Mouse (Mus musculus): ENCODE measurements at regions not wholly inside any gene's neighbourhood (a gene's known extent, or its start where the extent isn't known, plus 50 kb on each side); places are given as distances from the start of the nearest gene placed in this dataset.
"Not testable (repeated sequence)": the region's sequence is repeated elsewhere in the genome, so short reads cannot be mapped to it uniquely, and the experiment has no call there.

DNA sequence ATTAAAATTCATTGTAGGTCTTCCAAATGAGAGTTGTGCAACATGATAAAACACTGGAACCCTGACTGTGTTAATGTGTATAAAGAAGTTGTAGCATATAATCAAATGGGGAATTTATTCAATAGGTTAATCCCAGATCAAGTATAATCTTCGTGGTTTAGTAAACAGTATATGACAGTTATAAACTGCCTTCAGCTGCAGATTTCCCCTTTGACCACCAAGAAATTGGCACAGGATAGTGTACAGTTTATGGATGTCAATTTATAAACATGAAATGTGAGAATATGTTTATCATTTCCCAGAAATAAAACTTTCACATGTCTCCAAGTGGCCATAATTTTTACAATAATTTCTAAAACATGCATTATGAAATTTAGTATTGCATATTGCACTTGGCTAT lies 615.3 kb upstream of the Adamts5 start:
- H3K4me3 ChIP-seq (replicated peaks): no peak overlapping the region
- 28% methylated on average over 1 of the region's 1 CpGs for WGBS (ENCODE audit: insufficient replicate concordance)
- no peaks in the 10 kb centered on the region for H3K27me3 ChIP-seq
- H3K9ac ChIP-seq: no peak overlapping the region
- no peak overlapping the region for H3K4me2 ChIP-seq
- H3K4me1 ChIP-seq (replicated peaks): no peaks in the 10 kb centered on the region
- no peak for ATAC-seq (ENCODE audit: insufficient read depth)
- H3K27ac ChIP-seq (replicated peaks): no peak overlapping the region
- H3K9me3 ChIP-seq (replicated peaks): no peaks in the 10 kb centered on the region
- H3K36me3 ChIP-seq (replicated peaks): no peaks in the 10 kb centered on the region

- no peak for ATAC-seq (ENCODE audit: insufficient read depth)
- no peak overlapping the region for H3K27ac ChIP-seq (replicated peaks)
- no peaks in the 10 kb centered on the region for H3K4me1 ChIP-seq (replicated peaks)
- no peak overlapping the region for H3K4me2 ChIP-seq
- no peaks in the 10 kb centered on the region for H3K27me3 ChIP-seq
- 62% methylated on average over 3 of the region's 3 CpGs for WGBS (ENCODE audit: insufficient replicate concordance)
- H3K36me3 ChIP-seq (replicated peaks): no peaks in the 10 kb centered on the region
- no peak overlapping the region for H3K4me3 ChIP-seq (replicated peaks)
- H3K9ac ChIP-seq: no peak overlapping the region
- no peaks in the 10 kb centered on the region for H3K9me3 ChIP-seq (replicated peaks)
Measured at GRCm38 (mm10) chr16:86516144-86516543, 614.5 kb upstream of the Adamts5 start.

GRCm38 (mm10) chr16:86501074-86501952 lies 599.7 kb upstream of the Adamts5 start:
- ATAC-seq (ENCODE audit: insufficient read depth): no peak
- 41% methylated on average over 3 of the region's 3 CpGs for WGBS (ENCODE audit: insufficient replicate concordance)
- no peaks in the 10 kb centered on the region for H3K9me3 ChIP-seq (replicated peaks)

DNA sequence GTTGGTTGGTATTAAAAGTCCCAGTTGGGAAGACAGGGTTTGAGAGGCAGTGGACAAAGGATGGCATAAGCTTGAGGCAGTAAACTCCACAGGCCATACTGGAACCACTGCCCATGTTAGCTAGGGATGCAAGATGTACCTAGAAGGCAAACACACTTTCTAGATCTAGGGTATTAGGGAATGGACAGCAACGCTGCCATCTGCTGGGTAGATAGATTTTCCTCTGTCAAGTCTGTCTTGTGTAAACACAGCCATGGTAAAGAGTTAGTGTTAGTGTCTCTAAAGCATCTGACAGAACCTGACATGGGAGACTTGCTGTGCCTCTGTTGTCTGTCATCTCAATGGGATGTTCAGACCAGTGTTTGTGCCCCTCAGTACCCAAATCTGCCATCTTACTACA lies 573.5 kb upstream of the Adamts5 start:
- H3K4me3 ChIP-seq (replicated peaks): no peak overlapping the region
- no peaks in the 10 kb centered on the region for H3K9me3 ChIP-seq (replicated peaks)
- H3K36me3 ChIP-seq (replicated peaks): no peaks in the 10 kb centered on the region
- WGBS (ENCODE audit: insufficient replicate concordance): 47% methylated on average over 1 of the region's 1 CpGs
- no peak overlapping the region for H3K4me2 ChIP-seq
- H3K27me3 ChIP-seq: no peaks in the 10 kb centered on the region
- H3K4me1 ChIP-seq (replicated peaks): no peaks in the 10 kb centered on the region
- no peak overlapping the region for H3K9ac ChIP-seq
- ATAC-seq (ENCODE audit: insufficient read depth): no peak
- H3K27ac ChIP-seq (replicated peaks): no peak overlapping the region

More at GRCm38 (mm10) chr16:86501074-86501952, 599.7 kb upstream of the Adamts5 start:
- H3K4me3 ChIP-seq (replicated peaks): no peak overlapping the region
- H3K4me1 ChIP-seq (replicated peaks): no peaks in the 10 kb centered on the region
- H3K9ac ChIP-seq: no peak overlapping the region
- H3K27ac ChIP-seq (replicated peaks): no peak overlapping the region
- no peak overlapping the region for H3K4me2 ChIP-seq
- no peaks in the 10 kb centered on the region for H3K36me3 ChIP-seq (replicated peaks)
- H3K27me3 ChIP-seq: no peaks in the 10 kb centered on the region

DNA sequence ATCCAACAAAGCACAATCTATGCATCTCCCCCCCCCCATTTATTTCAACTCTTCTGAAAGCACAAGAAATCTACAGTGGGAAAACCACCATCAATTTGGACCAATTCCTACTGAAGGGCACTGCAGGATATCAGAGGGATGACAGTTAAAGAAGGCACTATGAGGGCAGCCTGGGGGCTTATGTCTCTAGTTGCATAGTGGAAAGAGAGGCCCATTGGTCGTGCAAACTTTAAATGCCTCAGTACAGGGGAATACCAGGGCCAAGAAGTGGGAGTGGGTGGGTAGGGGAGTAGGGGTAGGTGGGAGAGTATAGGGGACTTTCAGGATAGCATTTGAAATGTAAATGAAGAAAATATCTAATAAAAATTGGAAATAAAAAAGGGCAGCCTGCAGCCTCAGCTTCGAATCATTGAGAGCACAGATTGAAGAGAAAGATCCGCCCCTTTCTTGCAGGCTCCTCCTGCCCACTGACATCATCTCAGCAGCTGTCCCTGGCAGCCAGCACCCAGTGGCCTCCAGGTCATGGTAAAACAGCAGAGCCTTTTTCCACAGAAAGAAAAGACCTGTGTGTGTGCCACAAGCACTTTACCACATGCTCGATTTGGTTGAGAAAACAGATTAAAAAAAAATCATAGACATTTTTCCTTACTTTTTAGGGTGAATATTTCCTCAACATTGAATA lies 571.6 kb upstream of the Adamts5 start:
- WGBS (ENCODE audit: insufficient replicate concordance): 46% methylated on average over 4 of the region's 4 CpGs
- Histone ChIP-seq H3K4me2 (no peak overlapping the region), H3K9me3 (replicated peaks) (no peaks in the 10 kb centered on the region), H3K27ac (replicated peaks) (no peak overlapping the region), H3K27me3 (no peaks in the 10 kb centered on the region), H3K4me1 (replicated peaks) (no peaks in the 10 kb centered on the region), H3K9ac (no peak overlapping the region), H3K36me3 (replicated peaks) (no peaks in the 10 kb centered on the region), H3K4me3 (replicated peaks) (no peak overlapping the region)
- ATAC-seq (ENCODE audit: insufficient read depth): no peak

DNA sequence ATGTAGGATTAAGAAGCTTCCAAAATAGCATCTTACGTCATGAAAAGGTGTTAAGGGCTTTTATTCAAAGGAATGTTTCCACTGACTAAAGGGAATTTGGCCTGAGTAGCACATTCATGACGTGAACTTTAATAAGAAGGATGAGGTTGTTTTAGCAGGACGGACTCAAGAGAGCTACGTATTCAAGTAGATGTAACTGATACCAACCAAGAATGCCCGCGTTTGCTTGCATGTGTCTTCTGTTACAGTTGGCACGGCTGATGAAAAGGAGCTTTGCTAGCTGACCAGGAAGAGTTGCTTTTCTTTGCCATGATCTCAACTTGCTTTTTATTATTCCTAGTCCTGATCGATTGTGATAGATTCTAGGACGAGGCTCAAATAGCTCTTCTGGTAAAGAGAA lies 559.4 kb upstream of the Adamts5 start:
- Histone ChIP-seq H3K4me3 (replicated peaks) (no peak overlapping the region), H3K9ac (no peak overlapping the region), H3K27me3 (no peaks in the 10 kb centered on the region), H3K27ac (replicated peaks) (no peak overlapping the region), H3K9me3 (replicated peaks) (no peaks in the 10 kb centered on the region), H3K4me1 (replicated peaks) (no peaks in the 10 kb centered on the region), H3K36me3 (replicated peaks) (no peaks in the 10 kb centered on the region), H3K4me2 (no peak overlapping the region)
- 66% methylated on average over 9 of the region's 9 CpGs for WGBS (ENCODE audit: insufficient replicate concordance)
- no peak for ATAC-seq (ENCODE audit: insufficient read depth)

DNA sequence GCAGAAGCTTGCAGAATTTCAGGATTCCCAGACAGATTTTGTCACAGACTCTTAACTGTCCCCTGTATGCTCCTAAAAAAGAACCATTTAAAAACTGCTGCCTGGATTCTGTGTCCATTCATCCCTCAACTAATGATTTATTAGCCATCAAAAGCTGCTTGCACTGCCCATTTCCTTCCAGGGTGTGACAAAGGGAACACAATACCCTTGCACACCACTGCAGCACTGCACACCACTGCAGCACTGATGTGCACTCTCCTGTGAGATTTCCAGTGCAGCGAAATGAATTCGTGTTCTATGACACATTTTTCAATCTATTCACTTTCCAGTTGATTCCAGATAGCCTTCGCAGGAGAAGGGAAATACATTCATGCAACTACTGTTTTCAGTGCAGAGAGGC lies 555.0 kb upstream of the Adamts5 start:
- Histone ChIP-seq H3K4me3 (replicated peaks) (no peak overlapping the region), H3K27ac (replicated peaks) (no peak overlapping the region), H3K36me3 (replicated peaks) (no peaks in the 10 kb centered on the region), H3K9me3 (replicated peaks) (no peaks in the 10 kb centered on the region), H3K9ac (no peak overlapping the region), H3K4me2 (no peak overlapping the region), H3K4me1 (replicated peaks) (no peaks in the 10 kb centered on the region), H3K27me3 (no peaks in the 10 kb centered on the region)
- 47% methylated on average over 3 of the region's 3 CpGs for WGBS (ENCODE audit: insufficient replicate concordance)
- no peak for ATAC-seq (ENCODE audit: insufficient read depth)

- Histone ChIP-seq H3K4me3 (replicated peaks) (no peak overlapping the region), H3K4me2 (no peak overlapping the region), H3K9me3 (replicated peaks) (no peaks in the 10 kb centered on the region), H3K27ac (replicated peaks) (no peak overlapping the region), H3K36me3 (replicated peaks) (no peaks in the 10 kb centered on the region), H3K4me1 (replicated peaks) (no peaks in the 10 kb centered on the region), H3K9ac (no peak overlapping the region), H3K27me3 (no peaks in the 10 kb centered on the region)
- no peak for ATAC-seq (ENCODE audit: insufficient read depth)
- 33% methylated on average over 3 of the region's 3 CpGs for WGBS (ENCODE audit: insufficient replicate concordance)
Measured at GRCm38 (mm10) chr16:86454810-86455209, 553.2 kb upstream of the Adamts5 start.

DNA sequence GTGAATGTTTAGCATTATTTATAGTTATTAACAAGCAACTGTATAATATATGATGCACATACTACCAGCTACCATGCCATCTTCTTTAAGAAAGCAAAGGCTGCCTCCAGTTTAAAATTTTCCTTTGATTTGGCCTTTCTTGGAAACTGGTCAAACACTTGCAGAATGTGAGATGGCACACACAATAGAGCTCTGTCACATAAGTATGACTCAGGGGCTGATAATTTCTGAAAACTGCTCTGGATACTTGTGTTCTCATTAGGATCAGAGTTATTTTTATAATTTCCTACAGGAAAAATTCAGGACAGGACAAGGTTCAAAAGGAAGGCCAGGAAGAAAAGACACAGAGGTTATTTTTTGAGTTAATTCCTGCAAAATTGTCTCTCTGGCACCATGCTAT lies 552.4 kb upstream of the Adamts5 start:
- ATAC-seq (ENCODE audit: insufficient read depth): no peak
- no peak overlapping the region for H3K27ac ChIP-seq (replicated peaks)
- no peak overlapping the region for H3K9ac ChIP-seq
- H3K36me3 ChIP-seq (replicated peaks): no peaks in the 10 kb centered on the region
- H3K4me1 ChIP-seq (replicated peaks): no peaks in the 10 kb centered on the region
- H3K4me2 ChIP-seq: no peak overlapping the region
- H3K9me3 ChIP-seq (replicated peaks): no peaks in the 10 kb centered on the region
- no peaks in the 10 kb centered on the region for H3K27me3 ChIP-seq
- H3K4me3 ChIP-seq (replicated peaks): no peak overlapping the region

DNA sequence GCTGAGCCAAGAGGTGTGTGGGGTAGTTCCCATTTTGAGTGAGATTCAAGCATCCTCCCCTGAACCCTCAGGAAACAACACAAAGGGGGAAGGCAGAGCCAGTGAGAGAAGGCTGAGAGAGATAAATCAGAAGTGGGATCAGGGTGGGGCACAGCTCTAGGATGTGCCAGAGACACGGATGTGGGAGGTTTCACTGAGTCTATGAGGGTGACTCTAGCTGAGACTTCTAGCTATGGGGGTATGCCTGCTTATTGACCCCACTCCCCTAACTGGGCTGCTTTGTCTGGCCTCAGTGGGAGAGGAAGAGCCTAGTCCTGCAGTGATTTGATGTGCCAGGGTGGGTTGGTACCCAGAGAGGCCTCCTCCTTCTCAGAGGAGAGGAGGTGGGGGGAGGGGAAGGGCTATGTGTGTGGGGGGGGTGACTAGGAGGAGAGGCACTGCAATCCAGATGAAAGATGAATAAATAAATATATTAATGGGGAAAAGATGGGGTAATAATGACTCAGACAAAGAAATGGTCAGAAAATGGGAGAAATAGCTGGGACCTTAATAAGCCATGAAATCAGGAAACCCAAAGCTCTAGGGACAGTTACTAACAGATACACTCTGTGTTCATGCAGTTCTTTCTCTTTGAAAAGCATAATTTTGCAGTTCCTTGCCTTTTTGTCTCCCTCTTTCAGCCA lies 547.0 kb upstream of the Adamts5 start:
- WGBS (ENCODE audit: insufficient replicate concordance): 25% methylated on average over 1 of the region's 1 CpGs

DNA sequence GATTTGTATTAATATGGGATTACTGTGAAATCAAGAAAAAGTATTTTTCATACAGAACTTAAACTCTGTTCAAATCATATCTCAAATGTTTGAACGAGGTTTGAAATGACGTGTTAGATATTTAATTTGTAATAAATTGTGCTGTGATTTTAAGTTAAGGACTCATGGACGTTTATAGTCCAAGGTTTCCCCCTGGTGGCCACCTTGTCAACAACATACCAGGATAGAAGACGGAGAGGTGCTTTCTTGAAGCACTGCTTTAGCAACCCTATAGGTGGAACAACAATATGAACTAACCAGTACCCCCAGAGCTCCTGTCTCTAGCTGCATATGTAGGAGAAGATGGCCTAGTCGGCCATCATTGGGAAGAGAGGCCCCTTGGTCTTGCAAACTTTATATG lies 517.8 kb upstream of the Adamts5 start:
- not testable (repeated sequence) for H3K27me3 ChIP-seq; H3K36me3 ChIP-seq (replicated peaks); H3K9me3 ChIP-seq (replicated peaks); H3K9ac ChIP-seq; H3K4me1 ChIP-seq (replicated peaks); H3K4me2 ChIP-seq; ATAC-seq (ENCODE audit: insufficient read depth); H3K27ac ChIP-seq (replicated peaks); H3K4me3 ChIP-seq (replicated peaks)
- WGBS (ENCODE audit: insufficient replicate concordance): 12% methylated on average over 5 of the region's 5 CpGs

More for the DNA sequence above, 547.0 kb upstream of the Adamts5 start:
- H3K9me3 ChIP-seq (replicated peaks): no peaks in the 10 kb centered on the region
- H3K4me2 ChIP-seq: no peak overlapping the region
- no peaks in the 10 kb centered on the region for H3K4me1 ChIP-seq (replicated peaks)
- no peaks in the 10 kb centered on the region for H3K27me3 ChIP-seq
- H3K9ac ChIP-seq: no peak overlapping the region
- H3K36me3 ChIP-seq (replicated peaks): no peaks in the 10 kb centered on the region
- H3K4me3 ChIP-seq (replicated peaks): no peak overlapping the region
- H3K27ac ChIP-seq (replicated peaks): no peak overlapping the region
- ATAC-seq (ENCODE audit: insufficient read depth): no peak; the same call in 1 of the 2 replicates
